Mouse (Mus musculus) embryonic facial prominence, embryonic 14.5 days (tissue): ENCODE data around the gene Krtap26-1. TPM values are rescaled to one million over a fixed set of nuclear protein-coding genes. Genes with fewer than 3 reads are reported as not detected.

ENCODE experiments used
- ATAC-seq: fragments of 200-750 bp; cut with Nextera tagmentation; 2 replicates; pipeline ENCODE4 v1.8.0; 2017; ENCODE audit warnings: low read depth, moderate number of reproducible peaks, moderate TSS enrichment
- DNase-seq: peaks from one replicate; pipeline ENCODE4 v3.0.0-alpha.2; 2015; ENCODE audit warnings: low spot score
- H3K27ac ChIP-seq: fragments of 300-500 bp; sonication (generic); replicated peaks from 2 replicates; pipeline ENCODE4 v1.5.1; 2014; ENCODE audit warnings: low read depth, mild to moderate bottlenecking, low read length, moderate library complexity
- H3K27me3 ChIP-seq: fragments of 300-500 bp; sonication (generic); replicated peaks from 2 replicates; pipeline ENCODE4 v1.6.1; 2014; ENCODE audit warnings: low read length; ENCODE audit not compliant: control insufficient read depth, insufficient read depth
- H3K36me3 ChIP-seq: fragments of 300-500 bp; sonication (generic); 2 replicates; pipeline ENCODE4 v1.6.1; 2014; ENCODE audit warnings: low read length, mixed read lengths; ENCODE audit not compliant: control insufficient read depth, insufficient read depth
- H3K4me1 ChIP-seq: fragments of 300-500 bp; sonication (generic); 2 replicates; pipeline ENCODE4 v1.6.1; 2014; ENCODE audit warnings: antibody characterized with exemption, low read length; ENCODE audit not compliant: control insufficient read depth, insufficient read depth
- H3K4me2 ChIP-seq: fragments of 300-500 bp; sonication (generic); 2 replicates; pipeline ENCODE4 v1.6.1; 2014; ENCODE audit warnings: low read depth, mild to moderate bottlenecking, low read length, moderate library complexity, mixed read lengths
- H3K4me3 ChIP-seq: fragments of 300-500 bp; sonication (generic); 2 replicates; pipeline ENCODE4 v1.5.1; 2014; ENCODE audit warnings: low read depth, mild to moderate bottlenecking, low read length
- H3K9ac ChIP-seq: fragments of 300-500 bp; sonication (generic); 2 replicates; pipeline ENCODE4 v1.6.1; 2014; ENCODE audit warnings: low read depth, mild to moderate bottlenecking, low read length, moderate library complexity, mixed read lengths
- H3K9me3 ChIP-seq: fragments of 300-500 bp; sonication (generic); 2 replicates; pipeline ENCODE4 v1.6.1; 2016; ENCODE audit warnings: low read length; ENCODE audit not compliant: control insufficient read depth
- WGBS: fragments of 180-500 bp; shearing (Covaris S2); extraction: QIAGEN DNeasy Blood & Tissue Kit; methylation state at CpG from one replicate; pipeline ENCODE4 v1.1.7; 2014; 5-methylcytosine and 5-hydroxymethylcytosine counted together
- polyA plus RNA-seq: library from polyadenylated mRNA; unstranded; fragments of >200 nt; fragmentation: Nextera tagmentation; extraction: Ambion mirVana; gene quantifications from 2 replicates; pipeline ENCODE4 v1.2.1, GENCODE M21; 2014

Krtap26-1 gene
- polyA plus RNA-seq, result 0.42 TPM in 1 of 2 replicates, not detected in the other

DNA sequence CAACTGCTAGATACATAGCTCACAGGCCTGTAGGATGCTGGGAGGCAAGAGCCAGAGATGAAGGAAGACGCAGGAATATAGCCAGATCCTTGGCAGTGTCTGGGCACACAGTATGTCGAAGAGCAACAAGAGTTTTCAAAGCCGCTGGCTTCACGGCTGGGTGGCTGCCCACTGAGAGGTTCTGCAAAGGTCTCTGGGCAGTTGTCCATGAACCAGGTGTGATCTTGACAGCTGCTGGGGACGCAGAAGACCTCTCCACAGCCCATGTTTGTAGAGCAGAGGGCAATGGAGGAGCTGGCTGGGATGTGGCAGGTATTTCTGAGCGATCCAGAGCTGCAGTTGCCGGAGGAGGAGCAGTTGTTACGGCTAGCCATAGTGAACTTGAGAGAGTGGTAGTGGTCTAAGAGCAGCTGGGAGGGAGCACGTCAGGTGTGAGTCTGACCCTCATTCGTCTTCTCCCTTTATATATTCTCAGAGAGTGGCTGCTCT lies at the start of gene Krtap26-1:
Gene Krtap26-1, minus strand, starts transcription at position 439 of the 489 bp plus-strand sequence.
- DNase-seq (no peak), ATAC-seq (no peak)
- Histone ChIP-seq H3K36me3 (no peaks in the 10 kb centered on the region), H3K9me3 (no peaks in the 10 kb centered on the region), H3K27ac (no peak within 1 kb of the TSS), H3K4me3 (no peak within 1 kb of the TSS), H3K9ac (no peak within 1 kb of the TSS), H3K27me3 (no peaks in the 10 kb centered on the region), H3K4me2 (no peak within 1 kb of the TSS), H3K4me1 (no peaks in the 10 kb centered on the region)
- 87% methylated on average over 10 of the region's 10 CpGs for WGBS

DNA sequence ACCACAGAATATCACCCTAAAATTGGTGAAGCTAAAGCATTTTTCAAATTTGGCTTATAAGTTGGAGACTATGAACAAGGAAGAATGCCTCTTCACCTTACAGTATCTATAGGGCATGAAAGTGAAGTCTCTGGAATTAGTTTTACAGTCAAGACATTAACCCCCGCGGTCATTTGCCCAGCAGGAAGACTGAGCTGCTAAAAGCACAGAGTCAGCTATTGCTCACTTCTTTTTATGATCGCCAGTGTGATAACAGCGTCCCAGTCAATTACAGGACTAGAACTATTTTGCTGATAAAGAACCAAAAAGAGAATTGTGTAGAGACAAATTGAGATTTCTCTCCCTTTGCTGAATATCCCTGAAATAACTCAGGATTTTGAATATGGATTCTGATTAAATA lies 48.7 kb upstream of the Krtap26-1 start:
- WGBS, result 84% methylated on average over 4 of the region's 4 CpGs

DNA sequence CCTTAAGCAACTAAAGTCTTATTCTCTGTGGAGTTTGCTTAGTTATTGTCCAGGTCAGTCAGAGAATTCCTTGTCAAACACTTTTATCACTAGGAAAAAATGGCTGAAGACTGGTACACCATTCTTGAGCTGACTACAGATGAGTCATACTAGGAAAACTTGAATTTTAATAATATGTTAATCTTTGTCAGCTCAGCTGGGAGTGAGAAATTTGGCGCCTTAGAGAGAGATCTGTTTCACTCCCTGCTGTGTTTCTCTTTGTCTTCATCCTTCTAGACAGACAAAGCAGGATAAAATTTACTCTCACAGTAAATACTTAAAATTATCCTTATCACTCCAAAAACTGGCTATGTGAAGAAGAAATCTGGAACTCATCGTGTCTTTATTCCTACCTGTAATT lies 33.7 kb upstream of the Krtap26-1 start:
- no peak overlapping the region for H3K4me3 ChIP-seq
- H3K9ac ChIP-seq, result no peak overlapping the region
- H3K4me1 ChIP-seq, result no peaks in the 10 kb centered on the region
- no peaks in the 10 kb centered on the region for H3K36me3 ChIP-seq
- no peaks in the 10 kb centered on the region for H3K27me3 ChIP-seq
- WGBS, result 58% methylated on average over 2 of the region's 2 CpGs
- DNase-seq, result no peak
- H3K27ac ChIP-seq, result no peak overlapping the region
- no peak overlapping the region for H3K4me2 ChIP-seq
- no peaks in the 10 kb centered on the region for H3K9me3 ChIP-seq
- ATAC-seq, result no peak

More for the DNA sequence above, 48.7 kb upstream of the Krtap26-1 start:
- Histone ChIP-seq H3K27ac (no peak overlapping the region), H3K9ac (no peak overlapping the region), H3K4me1 (peaks cover 4% of the 10 kb centered on the region; the same call in 1 of the 2 replicates), H3K36me3 (no peaks in the 10 kb centered on the region), H3K4me3 (no peak overlapping the region), H3K4me2 (no peak overlapping the region), H3K27me3 (no peaks in the 10 kb centered on the region), H3K9me3 (no peaks in the 10 kb centered on the region)
- DNase-seq (no peak), ATAC-seq (no peak)

DNA sequence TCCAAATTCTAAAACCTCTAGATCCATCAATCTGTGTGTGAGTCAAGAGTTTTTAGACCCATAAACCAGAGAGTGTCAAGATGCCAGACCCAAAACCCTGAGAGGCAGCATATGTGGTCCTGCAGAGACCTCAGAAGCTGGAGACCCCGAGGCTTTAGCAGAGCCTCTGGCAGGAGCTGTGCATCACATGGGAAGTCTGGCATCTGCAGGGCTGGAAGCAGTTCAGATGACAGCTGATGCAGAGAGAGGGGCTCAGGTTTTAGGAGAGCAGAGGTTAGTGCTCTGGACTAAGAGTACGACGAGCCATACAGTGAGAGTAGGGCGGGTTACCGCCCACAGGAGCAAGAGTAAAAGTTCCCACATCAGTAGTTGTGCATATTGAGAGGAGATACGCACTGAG lies 31.5 kb upstream of the Krtap26-1 start:
- H3K4me3 ChIP-seq, result no peak overlapping the region
- 68% methylated on average over 6 of the region's 6 CpGs for WGBS
- H3K9ac ChIP-seq, result no peak overlapping the region
- no peak overlapping the region for H3K4me2 ChIP-seq
- no peaks in the 10 kb centered on the region for H3K4me1 ChIP-seq
- no peak for DNase-seq
- ATAC-seq, result no peak
- no peaks in the 10 kb centered on the region for H3K36me3 ChIP-seq
- no peaks in the 10 kb centered on the region for H3K9me3 ChIP-seq
- H3K27ac ChIP-seq, result no peak overlapping the region
- H3K27me3 ChIP-seq, result no peaks in the 10 kb centered on the region

DNA sequence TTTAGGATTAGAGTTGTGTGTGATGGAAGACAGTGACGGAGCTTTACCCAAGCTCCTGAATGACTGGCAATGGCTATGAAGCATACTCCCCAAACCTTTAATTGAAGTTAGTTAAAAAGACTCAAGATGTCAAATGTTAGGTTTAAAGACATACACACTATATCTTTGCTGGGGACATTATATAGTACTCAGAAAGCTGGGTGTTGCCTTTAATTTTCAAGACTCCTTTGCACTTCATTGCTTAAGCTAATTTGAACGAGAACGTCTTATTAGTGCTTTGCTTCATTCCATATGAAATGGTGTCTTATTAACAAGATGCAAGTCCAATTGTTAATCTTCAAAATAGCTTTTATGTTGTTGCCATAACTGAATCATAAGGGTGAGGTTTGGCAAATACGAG lies 24.0 kb upstream of the Krtap26-1 start, which contains the start of gene Krtap27-1:
Gene Krtap27-1, minus strand, starts transcription at position 101 of the 400 bp plus-strand sequence.
- no peak for ATAC-seq
- H3K4me3 ChIP-seq, result no peak within 1 kb of the TSS

DNA sequence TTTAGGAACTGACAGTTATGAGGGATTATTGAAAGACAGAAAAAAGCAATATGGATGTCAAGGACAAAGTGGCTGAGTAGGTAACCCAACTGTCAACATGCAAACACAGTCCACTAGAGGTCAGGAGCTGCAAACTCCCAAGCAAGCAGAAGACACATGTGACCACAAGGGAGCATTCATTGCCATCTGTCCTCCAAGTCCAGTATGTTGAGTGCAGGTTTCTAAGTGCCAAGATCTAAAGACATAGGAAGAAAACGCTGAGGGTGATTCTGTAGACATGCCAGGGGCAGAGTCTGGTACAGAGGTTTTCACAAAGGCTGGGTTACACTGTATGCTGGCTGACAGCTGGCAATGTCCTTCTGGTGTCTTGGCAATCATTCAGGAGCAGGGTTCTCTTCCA lies 9.8 kb upstream of the Krtap26-1 start:
- H3K4me1 ChIP-seq, result no peaks in the 10 kb centered on the region
- no peaks in the 10 kb centered on the region for H3K36me3 ChIP-seq
- no peak overlapping the region for H3K4me3 ChIP-seq
- no peaks in the 10 kb centered on the region for H3K9me3 ChIP-seq
- peak; percentile 23 for DNase-seq
- H3K27me3 ChIP-seq, result no peaks in the 10 kb centered on the region
- H3K9ac ChIP-seq, result no peak overlapping the region
- WGBS, result 56% methylated on average over 1 of the region's 1 CpGs
- no peak overlapping the region for H3K27ac ChIP-seq
- peak; percentile 41; the same call in 1 of the 2 replicates for ATAC-seq
- H3K4me2 ChIP-seq, result no peak overlapping the region

More for the DNA sequence above, 24.0 kb upstream of the Krtap26-1 start, which contains the start of gene Krtap27-1:
- Histone ChIP-seq H3K4me1 (no peaks in the 10 kb centered on the region), H3K27ac (no peak within 1 kb of the TSS), H3K27me3 (no peaks in the 10 kb centered on the region), H3K4me2 (no peak within 1 kb of the TSS), H3K36me3 (no peaks in the 10 kb centered on the region), H3K9me3 (no peaks in the 10 kb centered on the region), H3K9ac (no peak within 1 kb of the TSS)
- no peak for DNase-seq
- WGBS, result 89% methylated on average over 4 of the region's 4 CpGs

DNA sequence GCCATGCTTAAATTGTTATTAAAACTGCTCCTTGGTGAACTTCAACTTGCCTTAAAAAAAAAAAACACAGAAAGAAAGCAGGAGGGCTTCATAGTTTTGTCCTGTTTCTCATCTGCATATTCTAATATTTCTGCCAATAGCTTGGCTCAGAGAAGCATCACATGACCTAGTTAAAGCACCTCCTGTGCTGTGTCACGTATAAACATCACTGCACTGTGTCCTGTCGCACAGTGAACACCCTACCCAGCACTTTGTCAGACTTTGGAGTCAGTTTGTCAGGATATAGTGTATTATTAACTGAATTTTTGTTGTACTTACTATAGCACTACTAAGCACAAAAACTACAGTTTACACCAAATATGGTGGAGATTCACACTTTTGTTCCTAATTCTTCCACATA lies 4.4 kb upstream of the Krtap26-1 start:
- no peak overlapping the region for H3K4me2 ChIP-seq
- no peaks in the 10 kb centered on the region for H3K9me3 ChIP-seq
- no peaks in the 10 kb centered on the region for H3K36me3 ChIP-seq
- DNase-seq (no peak), ATAC-seq (no peak)
- H3K27ac ChIP-seq, result no peak overlapping the region
- no peaks in the 10 kb centered on the region for H3K27me3 ChIP-seq
- H3K4me3 ChIP-seq, result no peak overlapping the region
- WGBS, result 66% methylated on average over 2 of the region's 2 CpGs
- no peak overlapping the region for H3K9ac ChIP-seq
- H3K4me1 ChIP-seq, result no peaks in the 10 kb centered on the region

DNA sequence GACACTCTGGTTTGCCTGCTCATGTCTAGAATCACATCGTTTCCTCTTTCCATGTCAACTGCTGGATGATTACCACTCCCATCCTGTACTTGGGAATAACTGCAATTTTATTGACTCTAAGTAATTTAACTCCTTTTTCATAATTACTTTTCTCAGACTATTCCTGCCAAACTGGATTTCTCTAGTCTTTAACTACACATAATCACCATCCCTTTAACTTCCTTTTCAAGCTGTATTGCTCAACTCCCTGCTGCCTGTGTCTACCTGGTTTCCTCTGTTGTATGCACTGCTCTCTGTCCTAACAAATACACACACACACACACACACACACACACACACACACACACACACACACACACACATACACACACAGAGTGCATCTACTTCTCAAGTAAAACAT lies 3.5 kb upstream of the Krtap26-1 start:
- peak; percentile 53; the same call in 1 of the 2 replicates for ATAC-seq

More for the DNA sequence above, 3.5 kb upstream of the Krtap26-1 start:
- Histone ChIP-seq H3K27me3 (no peaks in the 10 kb centered on the region), H3K4me1 (no peaks in the 10 kb centered on the region), H3K9me3 (no peaks in the 10 kb centered on the region), H3K36me3 (no peaks in the 10 kb centered on the region), H3K4me3 (no peak overlapping the region), H3K9ac (no peak overlapping the region), H3K27ac (no peak overlapping the region), H3K4me2 (no peak overlapping the region)
- WGBS, result 65% methylated on average over 1 of the region's 1 CpGs
- peak; percentile 22 for DNase-seq
